Mouse (Mus musculus) telencephalon, adult 2 months (tissue): ENCODE data around the gene Zfp143.
"Not testable (repeated sequence)": the region's sequence is repeated elsewhere in the genome, so short reads cannot be mapped to it uniquely, and the experiment has no call there.

Experiments
- DNase-seq: peaks from one replicate; pipeline ENCODE4 v3.0.0-alpha.2; 2011; ENCODE audit warnings: low read depth, low spot score

Zfp143 gene

GRCm38 (mm10) chr7:110061199-110061751, at the start of gene Zfp143:
Gene Zfp143 (plus strand): TSS chr7:110061217.
- DNase-seq: peak; percentile 100

GRCm38 (mm10) chr7:110011417-110011816, 49.6 kb upstream of the Zfp143 start:
- no peak for DNase-seq

DNA sequence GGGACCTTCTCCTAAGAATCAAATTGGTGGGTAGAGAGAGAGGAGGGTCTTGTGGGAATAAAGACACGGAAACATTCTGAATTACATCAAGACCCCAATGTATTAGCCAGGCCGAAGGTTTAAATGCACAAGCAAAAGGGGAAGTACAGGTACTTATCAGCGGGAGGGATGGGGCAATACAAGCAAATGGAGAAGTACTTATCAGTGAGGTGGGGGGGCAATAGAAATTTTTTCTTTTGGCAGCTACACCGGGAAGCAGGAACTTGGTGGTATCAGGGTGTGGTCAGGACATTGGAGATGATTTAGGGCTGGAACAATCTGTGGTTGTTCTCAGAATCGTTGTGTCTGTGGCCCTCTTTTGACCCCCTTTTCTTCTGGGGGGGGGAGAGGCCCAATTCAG, 46.7 kb upstream of the Zfp143 start:
- no peak for DNase-seq

- peak; percentile 88 for DNase-seq
These were observed 42.8 kb upstream of the Zfp143 start, which contains the start of gene Ipo7 for GRCm38 (mm10) chr7:110018117-110018630. Gene Ipo7 (plus strand): TSS chr7:110018274.

DNA sequence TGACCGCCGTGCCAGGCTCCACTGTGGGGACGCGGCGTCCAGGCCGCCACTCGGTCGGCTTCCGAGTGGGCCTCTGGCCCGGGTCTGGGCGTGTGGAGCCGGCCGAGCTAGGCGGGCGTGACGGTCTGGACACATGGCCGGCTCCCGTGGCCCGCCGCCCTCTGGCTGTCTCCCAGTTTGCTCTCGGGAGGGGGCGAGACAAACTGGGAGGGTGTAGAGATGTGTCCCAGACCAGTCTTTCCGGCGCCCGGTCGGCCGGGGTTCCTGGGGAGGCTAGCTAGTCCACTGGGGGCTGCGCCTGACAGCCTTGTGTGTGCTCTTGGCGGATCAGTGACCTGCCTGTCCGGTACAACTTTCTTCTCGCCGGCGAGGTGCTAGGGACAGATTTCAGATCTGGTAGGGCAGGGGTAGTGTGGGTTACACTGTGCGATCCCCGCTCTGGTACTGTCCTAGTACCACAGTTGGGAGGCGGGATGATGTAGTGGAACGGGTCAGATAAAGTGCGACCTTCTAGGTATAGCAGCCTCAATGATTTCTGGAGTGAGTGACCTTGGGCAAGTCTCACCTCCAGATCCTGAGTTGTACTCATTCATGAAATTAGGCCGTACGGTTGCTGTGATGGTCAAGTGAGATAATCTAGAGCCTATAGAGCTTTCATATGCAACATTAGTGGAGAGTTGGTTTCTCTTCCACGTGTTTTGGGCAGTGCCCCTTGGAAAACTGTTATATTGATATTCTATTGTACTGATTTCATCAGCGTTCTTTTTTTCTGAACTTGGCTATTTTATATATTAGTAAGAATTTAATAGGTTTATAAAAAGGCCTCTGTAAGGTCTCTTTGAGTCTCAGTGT, 42.2 kb upstream of the Zfp143 start:
- DNase-seq: no peak

DNA sequence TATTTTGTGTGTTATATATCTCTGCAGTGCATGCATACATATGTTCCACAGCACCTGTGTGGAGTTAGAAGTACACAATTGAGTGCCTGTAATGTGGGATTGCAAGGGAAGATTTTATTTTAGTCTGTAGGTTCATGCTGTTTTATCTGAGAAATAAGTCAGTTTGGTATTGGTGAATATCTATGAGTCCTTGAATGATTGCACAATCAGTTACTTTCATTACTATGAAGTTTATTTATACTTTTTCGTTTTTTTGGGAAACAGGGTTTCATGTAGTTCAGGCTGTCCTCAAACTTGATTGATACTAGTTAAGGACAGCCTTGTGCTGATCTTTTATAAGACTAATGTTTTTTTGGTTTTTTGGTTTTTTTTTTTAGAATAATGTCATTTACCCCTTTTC, 37.5 kb upstream of the Zfp143 start:
- no peak for DNase-seq

DNA sequence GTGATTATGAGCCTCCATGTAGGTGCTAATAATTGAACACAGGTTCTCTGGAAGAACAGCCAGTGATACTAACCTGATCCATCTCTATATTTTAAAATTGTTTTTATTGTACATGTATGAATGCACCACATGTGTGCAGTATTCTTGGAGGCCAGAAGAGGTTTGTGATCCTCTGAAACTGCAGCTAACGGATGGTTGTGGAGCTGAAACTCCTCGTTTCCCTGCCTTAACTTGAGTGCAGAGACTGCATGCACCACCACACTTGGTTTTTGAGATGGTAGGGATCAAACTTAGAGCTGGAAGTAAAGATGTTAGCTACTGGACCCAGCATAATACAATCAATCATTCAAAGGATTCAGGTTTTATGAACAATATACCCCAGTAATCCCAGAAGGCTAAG, 34.4 kb upstream of the Zfp143 start:
- DNase-seq: no peak

DNA sequence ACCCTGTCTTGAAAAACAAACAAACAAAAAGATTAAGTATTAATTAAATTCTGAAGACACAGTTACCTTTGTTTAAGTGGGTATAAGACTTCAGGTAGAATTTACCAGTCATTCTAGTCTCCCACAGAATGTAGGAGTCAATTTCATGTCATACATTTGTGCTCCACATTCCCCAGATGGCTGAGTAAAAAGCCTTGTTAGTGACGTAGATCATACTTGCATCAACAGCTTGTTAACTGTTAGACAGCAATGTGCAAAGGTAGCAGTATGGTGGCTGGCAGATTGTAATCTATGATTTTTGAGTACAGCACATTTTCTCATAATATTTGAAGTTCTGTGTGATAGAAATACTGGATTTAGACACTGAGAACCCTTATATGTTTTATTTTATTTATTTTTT, 32.2 kb upstream of the Zfp143 start:
- peak; percentile 2 for DNase-seq

DNA sequence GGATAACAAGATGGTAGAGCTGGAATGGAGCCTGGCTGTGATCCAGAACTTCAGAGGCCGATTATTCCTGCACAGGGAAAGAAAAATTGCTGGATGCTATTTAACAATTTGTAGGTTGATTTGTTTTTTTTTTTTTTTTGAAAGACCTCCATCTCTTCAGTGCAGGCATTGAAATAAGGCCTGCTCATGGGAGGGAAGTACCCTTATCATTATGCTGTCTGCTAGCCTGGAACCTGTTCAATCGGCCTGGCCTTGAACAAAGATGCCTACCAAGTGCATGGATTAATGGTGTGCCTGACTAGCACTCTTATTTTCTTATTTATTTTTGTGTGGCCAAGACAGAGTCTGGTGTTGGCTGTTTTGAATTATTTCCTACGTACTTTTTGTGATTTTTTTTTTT, 30.7 kb upstream of the Zfp143 start:
- no peak for DNase-seq

- not testable (repeated sequence) for DNase-seq
These were observed 3.3 kb upstream of the Zfp143 start for GRCm38 (mm10) chr7:110057723-110058122.

DNA sequence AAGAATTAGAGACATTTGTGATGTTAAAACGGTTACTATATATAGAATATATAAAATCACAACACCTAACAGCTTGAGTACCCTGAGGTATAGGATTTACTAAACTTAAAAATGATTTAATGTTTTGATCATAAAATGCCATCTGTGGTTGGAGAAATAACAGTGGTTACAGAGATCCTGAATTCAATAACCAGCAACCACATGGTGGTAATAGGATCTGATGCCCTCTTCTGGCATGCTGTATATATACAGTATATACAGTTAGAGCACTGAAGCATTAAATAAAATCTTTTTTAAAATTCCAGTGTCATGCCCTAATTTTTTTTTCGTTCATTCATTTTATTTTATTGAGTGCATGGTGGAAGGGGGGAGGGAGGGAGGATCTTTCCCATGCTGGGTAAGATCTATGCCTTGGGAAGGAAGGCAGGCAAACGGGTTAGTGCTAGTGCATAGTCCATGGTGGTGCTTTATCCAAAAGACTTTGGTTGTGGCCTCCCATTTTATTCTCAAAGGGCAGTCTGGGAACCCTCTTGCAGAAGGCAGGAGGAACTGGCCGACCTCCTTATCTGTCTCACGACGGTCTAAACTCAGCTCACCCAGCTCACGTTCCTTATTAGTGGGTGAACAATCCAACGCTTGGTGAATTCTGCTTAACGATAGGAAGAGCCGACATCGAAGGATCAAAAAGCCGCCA, 1.8 kb upstream of the Zfp143 start:
- DNase-seq: no peak

DNA sequence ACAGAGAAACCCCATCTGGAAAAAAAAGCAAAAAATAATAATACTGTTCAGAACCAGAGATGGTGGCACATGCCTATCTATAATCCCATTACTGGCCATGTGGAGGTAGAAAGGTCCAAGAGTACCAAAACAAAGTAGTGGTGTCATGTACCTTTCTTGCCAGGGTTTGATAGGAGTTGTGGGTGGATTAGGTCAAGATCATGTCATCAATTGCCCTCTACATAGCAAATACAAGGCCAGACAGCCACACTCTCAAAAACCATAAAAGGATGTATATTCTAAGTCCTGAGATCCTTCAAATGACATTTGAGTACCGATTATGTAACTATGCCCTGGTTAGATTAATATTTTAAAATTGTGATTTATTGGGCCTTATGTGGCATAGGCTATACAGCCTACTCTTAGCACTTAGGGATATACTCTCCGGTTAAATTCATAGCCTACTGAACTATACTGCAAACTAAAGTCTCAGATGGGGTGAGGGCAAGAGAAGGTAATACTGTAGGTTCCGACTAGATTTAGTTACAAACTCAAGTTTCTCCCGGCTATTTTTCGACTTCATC, 830 bp upstream of the Zfp143 start:
- peak; percentile 31 for DNase-seq

DNA sequence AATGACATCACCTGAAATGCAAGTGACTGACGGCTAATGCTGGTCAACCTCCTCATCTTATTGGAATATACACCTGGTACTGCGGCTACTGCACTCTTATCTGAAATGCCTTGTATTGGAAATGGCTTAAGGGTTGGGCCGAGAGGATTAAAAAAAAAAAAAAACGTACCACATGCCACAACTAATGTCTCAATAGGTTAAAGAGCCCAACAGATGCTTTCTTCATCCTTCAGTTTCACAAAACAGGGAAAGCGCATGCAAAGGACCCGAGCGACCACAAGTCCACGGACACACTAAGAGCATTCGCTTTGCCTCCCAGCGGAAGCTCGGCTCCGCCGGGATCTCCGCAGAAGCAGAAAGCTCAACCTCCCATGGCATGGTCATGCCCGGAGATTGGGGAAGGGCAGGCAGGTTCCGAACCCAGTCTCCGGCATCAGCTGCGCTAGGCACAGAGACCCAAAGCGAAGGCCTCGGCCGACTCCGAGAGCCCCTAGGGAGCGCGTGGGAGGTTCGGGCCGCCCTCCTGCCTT, 283 bp upstream of the Zfp143 start:
- peak; percentile 35 for DNase-seq

DNA sequence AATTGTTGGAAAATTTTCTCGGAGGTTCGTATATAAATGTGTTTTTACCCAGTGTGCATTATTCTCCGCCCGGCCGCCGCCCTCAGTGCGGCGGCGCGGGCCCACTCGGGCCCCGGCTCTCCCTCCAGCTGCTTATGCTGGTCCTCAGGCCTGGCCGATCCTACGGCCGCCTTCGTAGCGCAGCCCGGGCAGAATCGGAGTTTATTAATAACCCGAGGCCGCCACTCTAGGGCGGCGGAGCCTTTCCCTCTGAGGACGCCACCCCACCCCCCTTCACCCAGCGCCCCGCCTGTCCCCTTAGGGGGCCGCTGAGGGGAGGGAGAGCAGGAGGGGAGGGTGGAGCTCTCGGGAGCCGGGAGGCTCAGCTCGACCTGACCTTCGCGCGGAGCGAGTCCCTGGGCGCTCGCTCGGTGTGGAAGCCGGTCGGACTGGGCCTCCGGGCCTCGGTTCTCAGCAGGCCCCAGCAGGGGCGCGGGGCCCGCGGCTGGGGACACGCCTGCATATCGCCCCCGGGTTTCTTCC, 796 bp downstream of the Zfp143 start:
- DNase-seq: no peak

DNA sequence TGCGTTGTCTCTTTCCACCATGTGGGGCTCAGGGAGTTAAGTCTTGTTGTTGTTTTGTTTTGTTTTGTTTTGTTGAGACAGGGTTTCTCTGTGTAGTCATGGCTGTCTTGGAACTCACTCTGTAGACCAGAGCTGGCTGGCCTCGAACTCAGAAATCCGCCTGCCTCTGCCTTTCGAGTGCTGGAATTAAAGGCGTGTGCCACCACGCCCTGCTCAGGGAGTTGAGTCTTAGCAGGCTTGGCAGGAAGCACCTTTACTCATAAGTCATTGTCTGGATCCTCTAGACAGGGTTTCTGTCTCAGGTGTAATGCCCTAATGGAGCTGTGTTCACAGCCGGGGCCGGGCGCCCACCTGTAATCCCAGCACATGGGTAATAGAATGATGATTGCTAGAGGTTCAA, 2.7 kb downstream of the Zfp143 start:
- DNase-seq: no peak

- DNase-seq: no peak
These were observed 8.1 kb downstream of the Zfp143 start for GRCm38 (mm10) chr7:110069070-110069469.

DNA sequence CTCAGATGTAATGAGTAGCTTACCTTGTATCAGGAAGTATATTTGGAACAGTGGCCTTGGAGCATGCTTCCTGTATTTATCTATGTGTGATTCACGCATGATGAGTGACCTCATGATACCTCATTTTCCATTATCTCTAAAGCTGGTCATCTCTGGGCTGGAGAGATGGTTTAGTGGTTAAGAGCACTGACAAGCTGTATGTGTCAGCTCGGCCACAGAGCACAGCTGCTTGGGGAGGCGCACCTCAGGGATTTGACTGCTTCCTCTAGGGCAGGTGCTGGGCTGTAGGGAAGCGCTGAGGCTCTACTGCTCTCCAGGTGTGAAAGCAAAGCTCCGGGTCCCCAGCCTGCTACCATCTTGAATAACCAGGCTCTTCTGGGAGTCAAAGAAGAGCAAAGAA, 17.2 kb downstream of the Zfp143 start:
- no peak for DNase-seq

DNA sequence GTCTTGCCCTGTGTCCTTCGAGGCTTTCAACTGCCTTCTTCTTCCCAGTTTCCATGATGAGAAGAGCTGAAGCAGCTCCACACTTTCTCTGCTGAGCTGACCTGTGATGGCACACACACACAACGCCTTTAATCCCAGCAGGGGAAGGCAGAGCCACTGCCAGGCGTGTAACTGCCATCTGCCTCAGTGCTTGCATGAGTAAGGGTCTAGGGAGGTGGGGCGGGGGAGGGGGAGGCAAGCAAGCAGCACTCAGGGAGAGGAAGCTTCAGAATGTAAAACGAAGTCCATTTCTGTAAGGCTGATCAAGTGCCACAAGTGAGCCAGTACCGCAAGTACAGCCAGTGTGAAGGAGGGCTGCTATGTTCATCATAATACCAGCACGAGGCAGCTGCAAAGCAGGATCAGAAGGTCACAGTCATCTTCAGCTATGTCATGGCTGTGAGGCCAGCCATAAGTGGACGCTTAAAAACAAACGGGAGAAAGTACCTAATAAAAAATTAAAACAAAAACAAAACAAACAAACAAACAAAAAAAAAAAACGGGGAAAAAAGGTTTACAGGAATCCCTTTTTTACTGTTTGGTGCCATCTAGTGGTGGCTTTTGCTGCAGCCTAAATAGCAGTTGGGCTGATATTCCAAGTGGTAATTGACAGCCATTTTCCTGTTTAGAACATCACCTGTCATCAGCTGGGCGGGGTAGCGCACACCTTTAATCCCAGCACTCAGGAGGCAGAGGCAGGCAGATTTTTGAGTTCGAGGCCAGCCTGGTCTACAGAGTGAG, 22.6 kb downstream of the Zfp143 start:
- DNase-seq: no peak

- no peak for DNase-seq
These were observed 24.2 kb downstream of the Zfp143 start for GRCm38 (mm10) chr7:110085217-110085616.

DNA sequence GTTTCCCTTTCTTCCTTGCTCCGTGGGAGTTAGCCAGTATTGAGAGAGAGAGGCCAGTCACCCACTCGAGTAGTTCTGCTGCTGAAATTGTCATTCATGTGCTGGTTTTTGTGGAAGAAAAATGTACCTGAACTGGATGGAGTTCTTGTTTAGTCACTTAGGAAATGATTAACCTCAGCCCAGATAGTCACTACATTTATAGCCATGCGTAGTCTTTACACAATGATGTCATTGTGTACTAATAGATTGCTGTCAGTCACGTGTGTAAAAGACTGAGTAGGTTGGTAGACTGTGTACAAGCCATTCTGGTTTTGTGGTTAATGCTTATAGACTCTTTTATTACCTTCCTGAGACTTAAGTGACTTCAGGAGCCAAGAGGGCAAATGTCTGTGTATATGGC, 26.9 kb downstream of the Zfp143 start:
- DNase-seq: no peak

DNA sequence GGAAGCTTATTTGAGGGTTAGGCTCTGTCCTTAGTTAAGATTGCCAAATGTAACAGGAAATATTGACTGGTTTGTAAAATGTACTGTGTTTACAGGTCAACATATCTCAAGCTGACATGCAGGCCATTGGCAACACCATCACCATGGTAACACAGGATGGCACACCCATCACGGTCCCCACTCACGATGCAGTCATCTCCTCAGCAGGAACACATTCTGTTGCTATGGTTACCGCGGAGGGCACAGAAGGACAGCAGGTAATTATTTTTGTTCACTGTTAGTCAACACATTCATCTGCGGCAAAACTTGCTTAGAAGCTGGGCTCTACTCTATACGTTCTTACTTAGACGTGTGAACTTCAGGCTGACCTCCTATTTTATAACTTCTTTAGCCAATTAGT, 30.7 kb downstream of the Zfp143 start:
- DNase-seq: peak; percentile 34
